Mouse (Mus musculus): ENCODE measurements around the gene Gm10188.

DNA sequence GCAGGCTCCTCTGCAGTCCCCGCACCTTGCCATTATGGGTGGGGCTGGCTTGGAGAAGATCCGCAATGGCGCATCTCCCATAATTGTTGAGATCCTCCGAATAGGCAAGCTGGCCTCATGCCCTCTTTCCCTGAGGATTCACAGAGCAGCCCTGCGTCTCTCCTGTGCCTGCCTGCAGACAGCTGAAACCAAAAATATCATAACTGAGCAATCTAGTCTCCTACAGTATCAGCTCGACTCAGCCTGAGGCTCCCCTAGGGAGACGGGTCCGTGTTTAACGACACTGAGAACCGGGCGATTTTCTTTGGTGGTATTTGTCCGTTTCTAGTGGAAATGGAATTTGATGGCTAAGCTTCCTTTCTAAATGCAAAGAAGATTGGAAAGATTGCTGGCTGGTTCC lies 29.6 kb downstream of the Gm10188 start:
- TF ChIP-seq CTCF (IDR thresholded peaks at IDR 0.05; ENCODE audit: extremely low read depth, insufficient read depth, insufficient read length, insufficient replicate concordance) (no peak), POLR2A (IDR thresholded peaks at IDR 0.05; ENCODE audit: low read depth, low read length) (no peak)

Data from spleen, adult 2 months (tissue).